Mouse (Mus musculus): ENCODE data around the gene Cdc25b. TPM values are rescaled to one million over a fixed set of nuclear protein-coding genes. Genes with fewer than 3 reads are reported as not detected.
A peak's percentile ranks its signal among the peaks of the same experiment; 100 is the strongest.

The Cdc25b gene
- polyA plus RNA-seq, 1 experiment from 2014 or later = 53.8 TPM

DNA sequence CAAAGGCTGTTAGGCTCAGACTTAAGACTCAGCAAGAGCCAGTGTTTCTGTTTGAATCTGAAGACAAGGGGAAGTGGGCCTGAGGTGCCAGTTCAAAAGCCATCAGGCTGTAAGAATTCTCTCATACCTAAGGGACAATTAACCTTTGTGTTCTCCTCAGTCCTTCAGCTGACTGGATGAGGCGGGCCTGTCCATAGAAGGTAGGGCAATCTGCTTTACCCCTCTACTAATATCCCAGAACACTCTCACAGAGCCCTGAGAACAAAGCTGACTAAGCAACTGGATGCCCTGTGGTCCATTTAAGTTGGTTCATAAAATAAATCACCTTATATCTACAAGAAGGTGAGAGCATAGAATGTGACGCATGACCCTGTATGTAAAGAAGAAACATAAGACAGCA is 20.6 kb upstream of the Cdc25b start:
- Histone ChIP-seq H3K9ac (no peak overlapping the region), H3K4me3 (no peak overlapping the region), H3K9me3 (no peaks in the 10 kb centered on the region), H3K36me3 (no peaks in the 10 kb centered on the region), H3K4me2 (no peak overlapping the region), H3K27ac (no peak overlapping the region), H3K27me3 (peaks cover 10% of the 10 kb centered on the region), H3K4me1 (peaks cover 29% of the 10 kb centered on the region)
- no peak for ATAC-seq (ENCODE audit: insufficient number of reproducible peaks, insufficient read depth, low FRiP score, low TSS enrichment, low read depth)
- WGBS = 76% methylated on average over 2 of the region's 2 CpGs

DNA sequence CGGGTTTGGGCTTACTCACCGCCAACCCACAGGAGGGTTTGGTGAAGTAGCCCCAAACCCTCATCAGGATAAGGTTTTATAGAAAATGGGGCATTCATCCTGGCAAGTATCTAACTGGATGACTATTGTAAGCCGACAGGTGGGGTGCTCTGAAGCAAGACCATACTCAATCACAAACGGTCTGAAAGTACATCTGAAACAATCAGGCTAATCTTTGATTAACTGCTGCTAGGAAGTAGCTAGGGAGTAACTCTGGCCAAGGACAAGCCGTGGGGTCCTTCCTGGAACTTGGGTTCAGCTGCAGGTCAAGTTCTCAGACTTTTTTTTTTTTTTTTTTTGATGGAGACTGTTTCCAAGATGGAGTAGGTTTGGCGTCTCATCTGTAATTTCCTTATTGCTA is 18.8 kb upstream of the Cdc25b start:
- Histone ChIP-seq H3K4me1 (peaks cover 38% of the 10 kb centered on the region), H3K4me2 (no peak overlapping the region)
- WGBS = 80% methylated on average over 6 of the region's 6 CpGs

DNA sequence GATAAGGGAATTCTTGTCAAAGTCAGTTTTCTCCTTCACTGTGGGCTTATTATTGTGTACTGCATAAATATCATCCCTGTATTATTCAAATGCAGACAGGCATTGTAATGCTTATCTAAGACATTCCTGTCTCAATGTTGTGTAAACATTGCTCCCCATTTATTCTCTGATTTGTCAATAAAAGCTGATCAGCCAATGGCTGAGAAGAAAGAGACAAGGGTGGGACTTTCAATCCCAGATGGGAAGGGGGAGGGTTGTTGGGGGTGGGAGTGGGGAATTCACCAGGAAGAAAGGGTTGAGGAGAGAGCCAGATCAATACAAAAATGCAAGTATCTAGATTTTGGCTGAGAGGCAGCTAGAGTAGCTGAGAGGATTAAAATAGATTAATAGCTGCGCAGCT is 17.8 kb upstream of the Cdc25b start:
- peaks cover 38% of the 10 kb centered on the region for H3K27me3 ChIP-seq
- no peak overlapping the region for H3K4me3 ChIP-seq
- H3K9me3 ChIP-seq = no peaks in the 10 kb centered on the region
- no peak overlapping the region for H3K4me2 ChIP-seq
- no peak for ATAC-seq (ENCODE audit: insufficient number of reproducible peaks, insufficient read depth, low FRiP score, low TSS enrichment, low read depth)
- H3K4me1 ChIP-seq = peaks cover 37% of the 10 kb centered on the region
- no peak overlapping the region for H3K27ac ChIP-seq
- H3K36me3 ChIP-seq = no peaks in the 10 kb centered on the region
- H3K9ac ChIP-seq = no peak overlapping the region
- 75% methylated on average over 1 of the region's 1 CpGs for WGBS

More for the DNA sequence above, 18.8 kb upstream of the Cdc25b start:
- H3K9ac ChIP-seq = no peak overlapping the region
- H3K4me3 ChIP-seq = no peak overlapping the region
- no peak overlapping the region for H3K27ac ChIP-seq
- no peaks in the 10 kb centered on the region for H3K9me3 ChIP-seq
- ATAC-seq (ENCODE audit: insufficient number of reproducible peaks, insufficient read depth, low FRiP score, low TSS enrichment, low read depth) = no peak
- no peaks in the 10 kb centered on the region for H3K36me3 ChIP-seq
- peaks cover 28% of the 10 kb centered on the region for H3K27me3 ChIP-seq

DNA sequence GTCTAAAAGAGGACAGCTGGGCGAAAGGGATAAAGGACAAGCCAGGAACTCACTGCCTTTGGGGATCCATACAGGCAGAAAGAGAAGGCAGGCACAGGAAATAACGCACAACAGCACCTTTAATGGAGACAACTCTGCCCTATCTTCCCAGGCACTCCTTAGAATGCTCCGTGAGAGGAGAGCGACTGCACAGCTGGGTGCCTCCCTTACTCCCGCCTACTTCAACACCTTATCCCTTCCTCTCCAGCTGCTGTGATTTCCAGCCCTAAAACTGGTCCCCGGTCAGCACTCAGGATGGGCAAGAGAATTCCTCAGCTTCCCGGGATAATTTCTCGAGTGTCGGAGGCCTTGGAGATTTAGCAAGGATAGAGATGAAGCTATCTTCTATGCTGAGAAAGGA is 15.8 kb upstream of the Cdc25b start:
- 14% methylated on average over 9 of the region's 9 CpGs for WGBS
- peaks cover 45% of the 10 kb centered on the region for H3K4me1 ChIP-seq
- ATAC-seq (ENCODE audit: insufficient number of reproducible peaks, insufficient read depth, low FRiP score, low TSS enrichment, low read depth) = no peak
- H3K36me3 ChIP-seq = no peaks in the 10 kb centered on the region
- H3K4me3 ChIP-seq = peak overlapping the region; percentile 40
- peak overlapping the region; percentile 58 for H3K9ac ChIP-seq
- no peak overlapping the region for H3K27ac ChIP-seq
- peaks cover 38% of the 10 kb centered on the region for H3K27me3 ChIP-seq
- H3K4me2 ChIP-seq = peak overlapping the region; percentile 63
- no peaks in the 10 kb centered on the region for H3K9me3 ChIP-seq

DNA sequence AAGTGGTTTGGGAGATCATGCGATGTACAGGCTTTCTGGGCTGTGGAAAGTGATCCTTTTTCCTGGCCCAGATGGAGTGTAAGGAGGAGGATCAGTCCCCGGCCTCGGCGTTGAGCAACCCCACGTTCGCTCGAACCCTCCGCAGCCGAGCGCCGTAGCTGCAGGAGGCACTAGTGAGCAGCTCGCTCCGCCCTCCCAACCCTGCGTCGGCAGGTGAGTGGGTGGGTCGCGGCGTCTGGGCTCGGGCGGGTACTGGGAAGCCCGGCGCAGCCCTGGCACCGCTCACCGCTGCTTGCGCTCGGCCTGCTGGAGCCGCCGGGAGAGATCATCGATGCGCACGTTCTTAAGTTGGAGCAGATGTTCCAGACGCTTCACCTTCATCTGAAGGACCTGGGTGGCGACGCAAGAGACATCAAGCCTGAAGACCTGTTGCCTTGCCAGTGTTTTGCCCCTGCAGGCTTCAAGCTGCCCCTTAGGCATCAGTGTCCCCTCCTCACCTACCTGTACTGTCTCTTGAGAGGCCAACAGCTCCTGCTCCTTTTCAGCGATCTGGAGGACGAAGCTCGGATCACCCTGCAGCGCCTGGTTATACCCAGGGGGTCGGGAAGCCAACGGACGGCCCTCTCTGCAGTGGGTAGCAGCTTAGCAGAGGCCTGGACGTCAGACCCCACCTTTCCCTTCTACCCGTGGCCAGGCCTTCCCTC is 15.2 kb upstream of the Cdc25b start:
- H3K4me2 ChIP-seq = peak overlapping the region; percentile 63
- H3K27me3 ChIP-seq = peaks cover 38% of the 10 kb centered on the region
- WGBS = 3% methylated on average over 43 of the region's 43 CpGs
- H3K36me3 ChIP-seq = no peaks in the 10 kb centered on the region; the same call in 1 of the 2 replicates
- ATAC-seq (ENCODE audit: insufficient number of reproducible peaks, insufficient read depth, low FRiP score, low TSS enrichment, low read depth) = peak; percentile 39; the same call in 1 of the 2 replicates
- H3K4me1 ChIP-seq = peaks cover 52% of the 10 kb centered on the region
- H3K4me3 ChIP-seq = peak overlapping the region; percentile 40
- no peak overlapping the region for H3K27ac ChIP-seq
- H3K9ac ChIP-seq = peak overlapping the region; percentile 58
- H3K9me3 ChIP-seq = no peaks in the 10 kb centered on the region

DNA sequence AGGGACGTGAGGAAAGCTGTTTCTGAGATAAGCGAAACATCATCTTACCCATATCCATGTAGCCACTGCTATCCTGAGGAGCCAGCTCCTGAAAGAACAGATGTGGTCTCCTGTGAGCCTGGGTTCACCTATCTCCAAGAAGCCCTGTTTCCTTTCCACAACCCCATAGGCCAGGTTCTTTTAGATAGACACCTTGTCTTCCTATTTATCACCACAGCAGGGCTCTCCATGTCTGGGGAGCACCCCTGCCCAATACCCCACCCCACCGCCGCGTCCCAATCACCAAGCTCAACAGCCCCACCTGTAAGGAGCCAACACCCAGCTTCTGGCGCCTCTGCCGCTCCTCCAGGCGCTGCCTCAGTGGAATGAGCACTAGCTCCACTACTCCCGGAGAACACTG is 14.4 kb upstream of the Cdc25b start:
- 38% methylated on average over 9 of the region's 9 CpGs for WGBS
- no peak overlapping the region for H3K27ac ChIP-seq
- peaks cover 6% of the 10 kb centered on the region for H3K36me3 ChIP-seq
- H3K9me3 ChIP-seq = no peaks in the 10 kb centered on the region
- no peak overlapping the region for H3K9ac ChIP-seq
- no peak overlapping the region for H3K4me2 ChIP-seq
- no peak for ATAC-seq (ENCODE audit: insufficient number of reproducible peaks, insufficient read depth, low FRiP score, low TSS enrichment, low read depth)
- H3K4me1 ChIP-seq = peaks cover 59% of the 10 kb centered on the region
- peaks cover 38% of the 10 kb centered on the region for H3K27me3 ChIP-seq
- H3K4me3 ChIP-seq = no peak overlapping the region

DNA sequence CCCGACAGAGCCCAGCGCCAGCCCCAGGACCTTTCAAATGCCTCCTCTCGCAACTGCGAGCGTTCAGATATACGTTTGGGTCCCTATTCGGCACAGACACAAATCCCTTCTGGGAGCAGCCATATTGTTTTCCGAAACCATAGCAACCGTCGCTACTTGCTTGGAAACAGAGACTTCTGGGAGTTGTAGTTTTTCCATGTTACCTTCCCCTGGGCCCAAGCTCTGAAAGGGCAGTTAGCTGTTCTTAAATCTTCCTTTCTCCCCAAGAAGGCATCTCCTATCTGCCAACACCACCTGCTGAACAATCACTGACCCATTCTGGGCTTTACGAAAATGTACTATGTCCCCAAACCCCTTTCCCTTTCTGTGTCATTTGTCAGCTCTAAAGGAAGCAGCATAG is 12.0 kb upstream of the Cdc25b start:
- Histone ChIP-seq H3K4me3 (peak overlapping the region; percentile 44), H3K4me1 (peaks cover 71% of the 10 kb centered on the region), H3K27ac (no peak overlapping the region), H3K9me3 (no peaks in the 10 kb centered on the region), H3K27me3 (peaks cover 38% of the 10 kb centered on the region), H3K9ac (peak overlapping the region; percentile 33; the same call in 1 of the 2 replicates), H3K36me3 (peaks cover 13% of the 10 kb centered on the region), H3K4me2 (peak overlapping the region; percentile 73)
- ATAC-seq (ENCODE audit: insufficient number of reproducible peaks, insufficient read depth, low FRiP score, low TSS enrichment, low read depth) = no peak
- WGBS = 7% methylated on average over 11 of the region's 11 CpGs

DNA sequence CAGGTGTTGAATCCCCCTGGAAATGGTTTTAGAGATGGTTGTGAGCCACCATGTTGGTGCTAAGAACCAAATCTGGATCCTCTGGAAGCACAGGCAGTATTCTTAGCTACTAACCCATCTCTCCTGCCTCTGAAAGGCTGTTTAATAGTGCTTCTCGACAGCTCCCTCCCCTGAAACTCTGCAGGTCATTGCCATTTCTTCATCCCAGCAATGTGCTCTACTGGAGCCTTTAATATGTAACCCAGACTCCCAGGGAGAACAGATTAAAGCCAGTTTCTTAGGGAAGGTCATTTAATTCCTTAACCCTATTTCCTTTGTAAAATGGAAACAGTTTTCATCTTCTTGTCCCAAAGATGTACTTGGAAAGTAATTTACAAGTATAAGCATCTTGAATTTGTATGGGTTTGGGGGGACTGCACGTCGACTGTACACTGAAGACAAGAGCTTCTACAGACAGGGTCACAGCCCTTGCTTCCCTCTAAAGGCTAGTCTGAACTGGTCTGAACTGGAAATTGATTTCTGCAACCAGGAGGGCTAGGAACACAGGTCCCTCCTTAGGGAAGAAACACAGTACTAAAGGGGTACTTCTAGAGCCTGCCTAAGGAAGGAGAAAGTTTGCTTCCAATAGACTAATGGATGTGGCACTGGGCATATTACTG is 11.3 kb upstream of the Cdc25b start:
- H3K27me3 ChIP-seq = peaks cover 36% of the 10 kb centered on the region
- H3K4me1 ChIP-seq = peaks cover 66% of the 10 kb centered on the region
- H3K36me3 ChIP-seq = peaks cover 13% of the 10 kb centered on the region
- ATAC-seq (ENCODE audit: insufficient number of reproducible peaks, insufficient read depth, low FRiP score, low TSS enrichment, low read depth) = no peak
- no peak overlapping the region for H3K9ac ChIP-seq
- peak overlapping the region; percentile 97; the same call in 1 of the 2 replicates for H3K4me2 ChIP-seq
- no peaks in the 10 kb centered on the region for H3K9me3 ChIP-seq
- 71% methylated on average over 3 of the region's 3 CpGs for WGBS
- H3K27ac ChIP-seq = peak overlapping the region; percentile 55; the same call in 1 of the 2 replicates
- H3K4me3 ChIP-seq = no peak overlapping the region

DNA sequence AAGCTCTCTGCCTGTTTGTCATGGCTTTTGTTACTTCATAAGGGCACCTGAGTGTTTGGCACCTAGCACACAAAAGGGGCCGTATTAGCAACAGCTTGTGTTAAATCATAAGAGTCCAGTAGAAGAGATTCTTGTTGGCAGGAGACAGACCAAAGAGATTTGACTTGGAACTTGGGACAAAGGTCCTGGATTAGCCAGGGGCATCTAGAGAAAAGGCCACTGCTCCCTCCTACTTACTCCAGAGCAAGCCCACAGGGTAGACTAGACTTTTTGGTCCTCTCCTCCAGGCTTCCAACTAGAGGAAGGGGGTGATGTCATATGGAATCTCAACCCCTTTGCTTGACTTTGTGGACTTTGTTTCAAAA is 10.8 kb upstream of the Cdc25b start:
- Histone ChIP-seq H3K36me3 (peaks cover 13% of the 10 kb centered on the region), H3K27ac (peak overlapping the region; percentile 55; the same call in 1 of the 2 replicates), H3K4me2 (peak overlapping the region; percentile 97), H3K9ac (no peak overlapping the region), H3K4me3 (no peak overlapping the region), H3K4me1 (peaks cover 61% of the 10 kb centered on the region), H3K9me3 (no peaks in the 10 kb centered on the region), H3K27me3 (peaks cover 31% of the 10 kb centered on the region)
- WGBS = 84% methylated on average over 1 of the region's 1 CpGs
- ATAC-seq (ENCODE audit: insufficient number of reproducible peaks, insufficient read depth, low FRiP score, low TSS enrichment, low read depth) = no peak

DNA sequence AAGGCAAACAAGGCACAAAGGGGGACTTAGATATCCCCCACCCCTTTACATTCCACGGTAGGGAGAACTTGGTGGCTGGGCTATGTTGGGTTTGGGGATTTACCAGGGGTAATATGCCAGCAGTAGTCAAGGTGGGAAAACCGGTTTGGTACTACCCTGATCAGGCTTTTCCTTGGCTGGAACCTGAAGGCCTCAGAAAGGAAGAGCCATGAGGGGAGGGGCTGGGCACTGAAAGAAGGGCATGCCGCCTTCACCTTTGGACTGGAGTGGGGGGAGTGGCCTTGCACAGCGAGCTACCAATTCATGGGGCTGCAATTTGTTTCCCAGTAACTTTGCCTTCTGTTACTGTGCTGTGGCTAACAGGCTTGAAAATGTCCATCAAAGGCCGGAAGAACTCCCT is 10.3 kb upstream of the Cdc25b start:
- Histone ChIP-seq H3K36me3 (peaks cover 13% of the 10 kb centered on the region), H3K9me3 (no peaks in the 10 kb centered on the region), H3K4me3 (peak overlapping the region; percentile 80; the same call in 1 of the 2 replicates), H3K9ac (0 out of 2 replicates have a peak overlapping the region, but pooled peaks have one; percentile 93), H3K27ac (peak overlapping the region; percentile 66), H3K4me2 (peak overlapping the region; percentile 97), H3K27me3 (peaks cover 25% of the 10 kb centered on the region), H3K4me1 (peaks cover 55% of the 10 kb centered on the region)
- ATAC-seq (ENCODE audit: insufficient number of reproducible peaks, insufficient read depth, low FRiP score, low TSS enrichment, low read depth) = peak; percentile 17; the same call in 1 of the 2 replicates
- 52% methylated on average over 5 of the region's 5 CpGs for whole genome bisulfite sequencing

DNA sequence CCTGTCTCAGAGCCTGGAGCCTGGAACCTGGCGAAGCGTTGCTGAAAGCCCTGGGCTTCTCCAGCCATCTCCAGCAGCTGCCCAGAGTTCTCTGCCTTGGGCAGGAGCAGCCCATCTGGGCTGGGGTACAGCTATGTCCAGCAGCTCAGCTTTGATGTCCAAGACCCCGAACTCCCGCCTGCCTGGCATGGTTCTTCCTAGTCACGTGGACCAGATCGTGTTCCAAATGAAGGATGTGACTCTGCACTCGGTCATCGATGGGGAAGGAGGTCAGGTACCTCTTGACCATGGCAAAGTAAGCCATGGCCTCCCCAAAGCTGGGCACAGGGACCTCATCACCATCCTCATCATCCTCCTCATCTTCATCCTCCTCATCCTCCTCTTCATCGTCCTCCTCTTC is 8.8 kb upstream of the Cdc25b start:
- H3K27ac ChIP-seq = peak overlapping the region; percentile 66; the same call in 1 of the 2 replicates
- no peaks in the 10 kb centered on the region for H3K9me3 ChIP-seq
- peak overlapping the region; percentile 80 for H3K4me3 ChIP-seq
- peaks cover 50% of the 10 kb centered on the region for H3K4me1 ChIP-seq
- 87% methylated on average over 9 of the region's 9 CpGs for WGBS
- peaks cover 13% of the 10 kb centered on the region for H3K36me3 ChIP-seq
- no peak for ATAC-seq (ENCODE audit: insufficient number of reproducible peaks, insufficient read depth, low FRiP score, low TSS enrichment, low read depth)
- H3K9ac ChIP-seq = peak overlapping the region; percentile 93
- peak overlapping the region; percentile 97 for H3K4me2 ChIP-seq
- H3K27me3 ChIP-seq = peaks cover 10% of the 10 kb centered on the region

DNA sequence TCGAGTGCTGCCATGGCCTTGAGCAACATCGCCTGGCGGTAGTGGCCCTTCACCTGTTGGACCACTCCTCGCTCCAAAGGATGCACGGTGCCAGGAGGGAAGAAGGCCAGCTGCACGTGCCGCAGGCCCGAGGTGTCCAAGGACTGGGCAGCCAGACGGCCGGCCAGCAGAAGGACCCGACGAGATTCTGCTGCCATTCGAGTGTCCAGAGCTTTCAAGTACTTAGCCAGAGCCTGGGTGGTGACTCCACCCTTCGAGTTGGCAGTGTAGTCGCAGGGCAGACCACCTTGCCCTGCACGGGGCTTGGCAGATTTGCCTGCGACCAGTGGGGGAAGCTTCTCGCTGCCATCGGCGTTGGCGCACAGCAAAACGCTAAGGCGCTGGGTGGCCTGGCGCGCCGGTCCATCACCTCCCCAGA is 7.9 kb upstream of the Cdc25b start:
- Histone ChIP-seq H3K27me3 (peaks cover 1% of the 10 kb centered on the region), H3K9ac (peak overlapping the region; percentile 93), H3K9me3 (no peaks in the 10 kb centered on the region), H3K27ac (peak overlapping the region; percentile 89), H3K4me1 (peaks cover 50% of the 10 kb centered on the region), H3K4me2 (peak overlapping the region; percentile 97), H3K4me3 (peak overlapping the region; percentile 80), H3K36me3 (peaks cover 13% of the 10 kb centered on the region)
- WGBS = 36% methylated on average over 26 of the region's 26 CpGs
- ATAC-seq (ENCODE audit: insufficient number of reproducible peaks, insufficient read depth, low FRiP score, low TSS enrichment, low read depth) = 0 out of 2 replicates have a peak, but pooled peaks have one; percentile 12

All from embryonic facial prominence, embryonic 13.5 days (tissue).